Mouse (Mus musculus) Patski (cell line): ENCODE measurements around the gene Gpx4. TPM values are rescaled to one million over a fixed set of nuclear protein-coding genes. Genes with fewer than 3 reads are reported as not detected.

Source experiments
- ATAC-seq: fragments of 100-300 bp; one replicate; pipeline ENCODE4 v1.8.0; 2021
- CTCF ChIA-PET: fragments of 350-600 bp; sonication (Branson Sonifier 250); formaldehyde crosslinking; loops from one replicate; lab custom pipeline; 2022; ENCODE audit warnings: inconsistent platforms; lab: Charles Lee
- POLR2A ChIA-PET: fragments of 350-600 bp; sonication (Branson Sonifier 250); formaldehyde crosslinking; loops from one replicate; lab custom pipeline; 2022; ENCODE audit warnings: antibody characterized with exemption, inconsistent platforms; lab: Charles Lee
- DNase-seq: peaks from one replicate; pipeline ENCODE4 v3.0.0-alpha.2; 2011; ENCODE audit warnings: low read depth, low spot score
- H3K27me3 ChIP-seq: fragments of 371-371 bp; one replicate; pipeline ENCODE4 v1.5.1; 2021
- CTCF ChIP-seq: fragments of 100-300 bp; IDR thresholded peaks from one replicate; pipeline ENCODE4 v1.5.1; 2021
- in situ Hi-C: fragments of 300-500 bp; cut with MboI; formaldehyde crosslinking; loops from 3 replicates; pipeline ENCODE4 v1.11.1; 2018; ENCODE audit warnings: low pct_unique_long_range_greater_than_20kb, mixed read lengths
- polyA plus RNA-seq: library from polyadenylated mRNA; unstranded; gene quantifications from one replicate; pipeline ENCODE4 v1.2.3, GENCODE M21; 2021

Gene Gpx4
- polyA plus RNA-seq, 1 experiment from 2014 or later, result 916 TPM

GRCm38 (mm10) chr10:80095547-80095946, 48.6 kb downstream of the Gpx4 start:
- DNase-seq (no peak), ATAC-seq (no peak)
- CTCF ChIA-PET, result no interaction called here
- TF ChIP-seq CTCF, result no peak
- H3K27me3 ChIP-seq, result no peaks in the 10 kb centered on the region
- in situ Hi-C loops, result no loop called here
- POLR2A ChIA-PET, result interaction anchor here (0.7 to 1.4 kb wide), 2 partner anchors 11 to 14 kb away, joined by 3 to 7 read pairs; no protein-coding TSS in a partner anchor

- no peaks in the 10 kb centered on the region for H3K27me3 ChIP-seq
- ChIA-PET CTCF (no interaction called here), POLR2A (interaction anchor here (1.6 kb wide), 1 partner anchor 25 kb away, joined by 4 read pairs; no protein-coding TSS in a partner anchor)
- ATAC-seq (no peak), DNase-seq (no peak)
- no peak for TF ChIP-seq CTCF
- in situ Hi-C loops, result no loop called here
Measured at GRCm38 (mm10) chr10:80097275-80097674, 50.3 kb downstream of the Gpx4 start.

GRCm38 (mm10) chr10:80098630-80099029, 51.7 kb downstream of the Gpx4 start:
- ChIA-PET CTCF (interaction anchor here (0.8 to 1.8 kb wide), 3 partner anchors 11 to 37 kb away, joined by 3 to 4 read pairs (median 4); no protein-coding TSS in a partner anchor), POLR2A (interaction anchor here (1.6 kb wide), 1 partner anchor 27 kb away, joined by 4 read pairs; no protein-coding TSS in a partner anchor)
- no peak for TF ChIP-seq CTCF
- ATAC-seq (no peak), DNase-seq (no peak)
- in situ Hi-C loops, result no loop called here
- H3K27me3 ChIP-seq, result no peaks in the 10 kb centered on the region

GRCm38 (mm10) chr10:80100982-80101381, 54.0 kb downstream of the Gpx4 start:
- no peak for DNase-seq
- peak; percentile 36 for ATAC-seq
- POLR2A ChIA-PET, result interaction anchor here (0.5 to 2.8 kb wide), 5 partner anchors 10 to 173 kb away, joined by 3 to 11 read pairs (median 4); partner anchors contain the start of gene Stk11
- no peak for TF ChIP-seq CTCF
- H3K27me3 ChIP-seq, result no peaks in the 10 kb centered on the region
- CTCF ChIA-PET, result no interaction called here
- in situ Hi-C loops, result no loop called here

- in situ Hi-C loops, result no loop called here
- DNase-seq, result no peak
- peak; percentile 24 for ATAC-seq
- H3K27me3 ChIP-seq, result no peaks in the 10 kb centered on the region
- POLR2A ChIA-PET, result interaction anchor here (1.3 to 1.5 kb wide), 2 partner anchors 11 to 51 kb away, joined by 3 to 4 read pairs; no protein-coding TSS in a partner anchor
- CTCF ChIA-PET, result no interaction called here
- TF ChIP-seq CTCF, result no peak
Measured at GRCm38 (mm10) chr10:80102216-80102915, 55.4 kb downstream of the Gpx4 start.

- no peak for DNase-seq
- in situ Hi-C loops, result no loop called here
- CTCF ChIA-PET, result interaction anchor here (1.0 to 1.2 kb wide), 2 partner anchors 20 to 119 kb away, joined by 3 to 4 read pairs; partner anchors contain the start of gene Tmem259
- no peak for TF ChIP-seq CTCF
- no peaks in the 10 kb centered on the region for H3K27me3 ChIP-seq
- POLR2A ChIA-PET, result interaction anchor here (0.7 to 1.6 kb wide), 7 partner anchors 11 to 113 kb away, joined by 3 to 7 read pairs (median 3); partner anchors contain the start of gene Cirbp
- ATAC-seq, result no peak
Measured at GRCm38 (mm10) chr10:80103032-80103431, 56.1 kb downstream of the Gpx4 start.

- in situ Hi-C loops, result no loop called here
- H3K27me3 ChIP-seq, result no peaks in the 10 kb centered on the region
- TF ChIP-seq CTCF, result no peak
- ATAC-seq (peak; percentile 28), DNase-seq (peak; percentile 59)
- ChIA-PET CTCF (interaction anchor here (1.0 to 2.2 kb wide), 3 partner anchors 13 to 120 kb away, joined by 3 to 6 read pairs (median 4); partner anchors contain the start of gene Tmem259), POLR2A (interaction anchor here (0.8 to 1.7 kb wide), 7 partner anchors 12 to 114 kb away, joined by 3 to 9 read pairs (median 3); partner anchors contain the start of gene Cirbp)
Measured at GRCm38 (mm10) chr10:80104181-80104580, 57.2 kb downstream of the Gpx4 start.

GRCm38 (mm10) chr10:80105460-80105859, 58.5 kb downstream of the Gpx4 start, which contains the start of gene Sbno2:
Sbno2 (minus strand) TSS chr10:80105571.
- in situ Hi-C loops, result loop anchor here (5.0 kb wide), 1 partner anchor 33 kb away; no protein-coding TSS in a partner anchor
- H3K27me3 ChIP-seq, result no peaks in the 10 kb centered on the region
- no peak for DNase-seq
- no peak for TF ChIP-seq CTCF
- POLR2A ChIA-PET, result interaction anchor here (0.6 to 1.8 kb wide), 7 partner anchors 11 to 120 kb away, joined by 3 to 8 read pairs (median 4); no protein-coding TSS in a partner anchor
- no peak for ATAC-seq
- CTCF ChIA-PET, result interaction anchor here (1.3 to 2.2 kb wide), 4 partner anchors 10 to 62 kb away, joined by 3 to 6 read pairs (median 3); partner anchors contain the start of gene Stk11

- ATAC-seq (no peak), DNase-seq (no peak)
- H3K27me3 ChIP-seq, result no peaks in the 10 kb centered on the region
- ChIA-PET POLR2A (interaction anchor here (0.6 to 2.1 kb wide), 8 partner anchors 11 to 121 kb away, joined by 3 to 8 read pairs (median 4); no protein-coding TSS in a partner anchor), CTCF (interaction anchor here (1.3 to 2.2 kb wide), 4 partner anchors 9 to 63 kb away, joined by 3 to 6 read pairs (median 3); partner anchors contain the start of gene Stk11)
- no peak for TF ChIP-seq CTCF
- in situ Hi-C loops, result loop anchor here (5.0 kb wide), 1 partner anchor 34 kb away; no protein-coding TSS in a partner anchor
Measured at GRCm38 (mm10) chr10:80105926-80106325, 59.0 kb downstream of the Gpx4 start.

Other genes starting within 250 kb of the Gpx4 start
- 0.17 TPM for gene Misp, start 226.2 kb upstream of the Gpx4 start, polyA plus RNA-seq
- gene Ptbp1, start 192.7 kb upstream of the Gpx4 start, polyA plus RNA-seq, result 349 TPM
- gene Prtn3, start 172.7 kb upstream of the Gpx4 start, polyA plus RNA-seq, result 7.5 TPM
- 34.6 TPM for gene Plppr3, start 172.5 kb upstream of the Gpx4 start, polyA plus RNA-seq
- gene Elane, start 160.9 kb upstream of the Gpx4 start, polyA plus RNA-seq, result not detected
- gene Cfd, start 156.3 kb upstream of the Gpx4 start, polyA plus RNA-seq, result not detected
- 27.1 TPM for gene Med16, start 138.2 kb upstream of the Gpx4 start, polyA plus RNA-seq
- gene Gm26602, start 136.3 kb upstream of the Gpx4 start, polyA plus RNA-seq, result not detected
- gene Kiss1r, start 130.2 kb upstream of the Gpx4 start, polyA plus RNA-seq, result 2.1 TPM
- 101 TPM for gene R3hdm4, start 126.0 kb upstream of the Gpx4 start, polyA plus RNA-seq
- gene Arid3a, start 120.1 kb upstream of the Gpx4 start, polyA plus RNA-seq, result 5.9 TPM
- 45.4 TPM for gene Wdr18, start 87.0 kb upstream of the Gpx4 start, polyA plus RNA-seq
- gene Grin3b, start 76.5 kb upstream of the Gpx4 start, polyA plus RNA-seq, result 0.54 TPM
- gene Tmem259, start 62.8 kb upstream of the Gpx4 start, polyA plus RNA-seq, result 145 TPM
- gene Cnn2, start 58.6 kb upstream of the Gpx4 start, polyA plus RNA-seq, result 393 TPM
- gene Abca7, start 50.7 kb upstream of the Gpx4 start, polyA plus RNA-seq, result 19.9 TPM
- gene Arhgap45, start 30.5 kb upstream of the Gpx4 start, polyA plus RNA-seq, result 0.85 TPM
- gene Polr2e, start 7.4 kb upstream of the Gpx4 start, polyA plus RNA-seq, result 146 TPM
- gene Sbno2, start 58.4 kb downstream of the Gpx4 start, polyA plus RNA-seq, result 181 TPM
- 140 TPM for gene Stk11, start 68.6 kb downstream of the Gpx4 start, polyA plus RNA-seq
- gene Atp5d, start 91.5 kb downstream of the Gpx4 start, polyA plus RNA-seq, result 475 TPM
- gene Cbarp, start 93.7 kb downstream of the Gpx4 start, polyA plus RNA-seq, result 30.0 TPM
- gene Midn, start 101.1 kb downstream of the Gpx4 start, polyA plus RNA-seq, result 116 TPM
- gene Cirbp, start 118.8 kb downstream of the Gpx4 start, polyA plus RNA-seq, result 62.1 TPM
- 7.9 TPM for gene 1600002K03Rik, start 125.8 kb downstream of the Gpx4 start, polyA plus RNA-seq
- gene Efna2, start 132.3 kb downstream of the Gpx4 start, polyA plus RNA-seq, result 1.1 TPM
- gene Mum1, start 179.3 kb downstream of the Gpx4 start, polyA plus RNA-seq, result 41.4 TPM
- 182 TPM for gene Ndufs7, start 202.0 kb downstream of the Gpx4 start, polyA plus RNA-seq
- gene Gamt, start 213.8 kb downstream of the Gpx4 start, polyA plus RNA-seq, result 8.2 TPM
- 157 TPM for gene Dazap1, start 214.3 kb downstream of the Gpx4 start, polyA plus RNA-seq
- gene Rps15, start 245.3 kb downstream of the Gpx4 start, polyA plus RNA-seq, result 1,353 TPM
- 0.14 TPM for gene Apc2, start 248.8 kb downstream of the Gpx4 start, polyA plus RNA-seq